Mouse (Mus musculus) T-helper 1 cell (primary cell): ENCODE data around the gene Nudcd3.

Experiments used
- in situ Hi-C: fragments of 300-600 bp; cut with MboI, MseI; formaldehyde crosslinking; loops from one replicate; pipeline ENCODE4 v1.15.1; 2025; ENCODE audit warnings: high pct_unique_total_duplicates

Nudcd3 gene

GRCm38 (mm10) chr11:6064215-6065045 lies 135.8 kb downstream of the Nudcd3 start:
- in situ Hi-C loops = no loop called here

DNA sequence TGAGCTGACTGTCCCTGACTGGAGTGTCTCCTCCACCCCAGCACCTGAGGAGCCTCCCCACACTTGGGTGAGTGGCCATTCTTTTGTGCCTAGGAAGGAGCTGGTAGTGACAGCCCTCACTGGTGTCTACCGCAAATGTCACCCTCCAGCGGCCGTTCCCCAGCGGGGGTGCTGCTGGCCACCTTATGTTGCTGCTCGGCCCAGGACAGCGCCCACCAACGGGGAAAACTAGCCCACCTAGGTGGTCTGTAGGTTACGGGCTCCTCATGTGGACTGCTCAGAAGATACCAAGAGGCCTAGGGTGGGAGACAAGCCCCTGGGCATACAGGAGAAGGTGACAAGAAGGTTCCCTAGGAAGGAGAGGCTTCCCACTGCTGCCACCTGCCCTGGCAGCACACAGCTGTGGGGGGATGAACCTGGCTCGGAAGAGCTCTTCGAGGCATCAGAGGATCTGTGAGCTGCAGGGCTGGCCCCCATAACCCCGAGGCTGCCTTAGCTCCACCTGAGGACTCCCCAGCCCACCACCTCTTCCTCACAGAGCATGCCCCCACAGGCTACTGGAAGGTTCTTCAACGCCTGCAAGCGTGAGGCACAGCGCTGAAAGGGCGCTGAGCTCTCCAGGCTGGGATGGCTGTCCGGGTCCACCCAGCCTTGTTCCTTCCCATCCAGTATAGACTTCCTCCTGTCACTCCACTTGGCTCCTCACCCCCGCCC lies 136.6 kb downstream of the Nudcd3 start:
- in situ Hi-C loops = no loop called here

DNA sequence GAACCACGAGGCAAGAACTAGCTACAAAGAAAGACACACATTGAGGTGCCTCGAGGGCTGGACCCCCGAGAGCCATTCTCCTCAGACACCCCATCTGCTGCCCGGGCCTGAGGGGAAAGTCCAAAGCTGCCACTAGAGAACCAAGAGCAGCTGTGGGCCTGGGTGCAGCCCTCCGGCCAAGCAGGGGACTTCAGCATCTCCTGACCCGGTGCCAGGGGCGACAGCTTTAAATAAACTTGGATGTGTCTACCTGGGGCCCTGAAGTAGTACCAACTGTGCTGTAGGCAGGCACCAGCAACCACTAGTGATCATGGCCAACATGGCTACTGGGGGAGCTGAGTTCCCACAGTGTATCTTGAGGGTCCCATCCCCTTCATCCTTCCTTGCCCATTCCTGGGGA lies 137.2 kb downstream of the Nudcd3 start:
- in situ Hi-C loops = no loop called here

- in situ Hi-C loops = no loop called here
These were observed 137.9 kb downstream of the Nudcd3 start for GRCm38 (mm10) chr11:6062329-6062728.

DNA sequence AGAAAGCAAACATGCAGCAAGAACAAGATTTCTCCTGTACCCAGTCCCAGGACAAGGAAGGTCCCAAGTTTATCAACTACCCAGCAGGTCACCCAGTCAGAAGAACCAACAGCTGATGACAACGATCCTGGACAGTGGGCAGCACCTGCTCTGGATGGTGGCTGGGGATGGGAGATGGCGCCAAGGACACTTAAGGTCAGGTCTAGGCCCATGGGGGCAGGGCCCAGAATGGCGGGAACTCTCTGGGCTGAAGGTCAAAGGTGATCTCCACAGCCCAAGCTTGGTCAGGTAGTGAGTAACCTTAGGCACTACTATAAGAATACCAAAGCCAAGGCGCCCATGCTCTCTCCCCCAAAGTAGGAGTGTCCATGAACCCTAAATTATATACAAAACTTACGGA lies 138.3 kb downstream of the Nudcd3 start:
- in situ Hi-C loops = no loop called here

GRCm38 (mm10) chr11:6059162-6059561 lies 141.1 kb downstream of the Nudcd3 start:
- in situ Hi-C loops = loop anchor here (10.0 kb wide), 1 partner anchor 976 kb away; no protein-coding TSS in a partner anchor
